Mouse (Mus musculus): ENCODE measurements around the gene Ptprr.

The Ptprr gene

GRCm38 (mm10) chr10:116199035-116199434 lies 181.0 kb downstream of the Ptprr start:
- no peak for DNase-seq

- no peak for DNase-seq
Observed at GRCm38 (mm10) chr10:116201542-116201941, 183.5 kb downstream of the Ptprr start.

- DNase-seq = no peak
Observed at GRCm38 (mm10) chr10:116205580-116206358, 187.8 kb downstream of the Ptprr start.

GRCm38 (mm10) chr10:116206449-116206848 lies 188.4 kb downstream of the Ptprr start:
- DNase-seq = no peak

GRCm38 (mm10) chr10:116207987-116208726 lies 190.1 kb downstream of the Ptprr start:
- peak; percentile 49 for DNase-seq

GRCm38 (mm10) chr10:116208727-116209115 lies 190.7 kb downstream of the Ptprr start:
- DNase-seq = no peak

GRCm38 (mm10) chr10:116212127-116212526 lies 194.1 kb downstream of the Ptprr start:
- no peak for DNase-seq

GRCm38 (mm10) chr10:116220336-116221118 lies 202.5 kb downstream of the Ptprr start:
- no peak for DNase-seq

- no peak for DNase-seq
Observed at GRCm38 (mm10) chr10:116235299-116235698, 217.3 kb downstream of the Ptprr start.

GRCm38 (mm10) chr10:116242200-116242599 lies 224.2 kb downstream of the Ptprr start:
- no peak for DNase-seq

- DNase-seq = no peak
Observed at GRCm38 (mm10) chr10:116243373-116243772, 225.4 kb downstream of the Ptprr start.

GRCm38 (mm10) chr10:116245632-116246031 lies 227.6 kb downstream of the Ptprr start:
- no peak for DNase-seq

GRCm38 (mm10) chr10:116252668-116253067 lies 234.7 kb downstream of the Ptprr start:
- no peak for DNase-seq

GRCm38 (mm10) chr10:116253972-116254371 lies 236.0 kb downstream of the Ptprr start:
- no peak for DNase-seq

- DNase-seq = no peak
Observed at GRCm38 (mm10) chr10:116259298-116259697, 241.3 kb downstream of the Ptprr start.

GRCm38 (mm10) chr10:116260658-116261433 lies 242.8 kb downstream of the Ptprr start:
- DNase-seq = no peak

- DNase-seq = no peak
Observed at GRCm38 (mm10) chr10:116261559-116261958, 243.5 kb downstream of the Ptprr start.

- DNase-seq = no peak
Observed at GRCm38 (mm10) chr10:116264521-116264920, 246.5 kb downstream of the Ptprr start.

- no peak for DNase-seq
Observed at GRCm38 (mm10) chr10:116266561-116267433, 248.8 kb downstream of the Ptprr start.

GRCm38 (mm10) chr10:116267434-116267822 lies 249.4 kb downstream of the Ptprr start:
- DNase-seq = no peak

GRCm38 (mm10) chr10:116268343-116268742 lies 250.3 kb downstream of the Ptprr start:
- DNase-seq = no peak

Data from thymus, postnatal 4 days (tissue).